Mouse (Mus musculus): ENCODE results near the gene Myo15b. TPM values are rescaled to one million over a fixed set of nuclear protein-coding genes. Genes with fewer than 3 reads are reported as not detected.

Gene Myo15b
- total RNA-seq, 2 experiments from 2014 or later: not detected

DNA sequence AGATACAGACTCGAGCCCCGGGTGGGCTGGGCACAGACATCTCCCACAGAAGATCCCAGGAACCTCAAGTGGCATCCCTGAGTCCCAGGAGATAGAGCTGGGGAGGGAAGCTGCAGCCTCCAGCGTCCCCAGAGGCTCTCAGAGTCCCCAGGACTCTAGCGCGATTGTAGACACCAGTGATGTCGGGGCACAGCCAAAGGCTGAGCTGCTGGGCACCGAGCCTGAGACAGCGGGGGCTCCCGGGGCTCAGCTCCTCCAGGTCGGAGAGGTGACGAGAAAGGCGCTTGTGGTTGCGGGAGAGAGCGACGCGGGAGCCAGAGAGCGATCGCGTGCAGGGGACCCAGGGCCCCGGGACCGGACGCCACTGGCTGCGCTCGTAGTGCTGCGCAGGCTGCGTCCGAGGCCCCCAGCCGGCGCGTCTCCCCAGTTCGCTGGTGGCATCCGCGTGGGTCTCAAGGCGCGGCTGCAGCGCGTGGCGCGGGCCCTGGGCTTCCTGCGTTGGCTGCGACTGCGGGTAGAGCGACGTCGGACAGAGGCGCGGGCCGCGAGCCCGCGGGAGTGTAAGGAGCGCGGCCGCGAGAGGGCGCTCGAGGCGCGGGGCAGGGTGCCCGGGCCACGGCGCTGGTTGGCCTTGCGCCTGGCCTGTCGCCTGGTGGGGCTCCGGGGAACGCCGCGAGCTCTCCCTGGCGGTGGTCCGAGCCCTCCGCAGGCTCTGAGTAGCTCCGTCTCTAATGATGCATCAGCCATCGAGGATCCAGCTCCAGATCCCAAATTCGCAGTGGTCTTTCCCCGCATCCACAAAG lies 1.1 kb downstream of the Myo15b start:
- ATAC-seq (replicated peaks; ENCODE audit: low FRiP score, poor library complexity, severe bottlenecking): peak; percentile 39; the same call in 1 of the 2 replicates

DNA sequence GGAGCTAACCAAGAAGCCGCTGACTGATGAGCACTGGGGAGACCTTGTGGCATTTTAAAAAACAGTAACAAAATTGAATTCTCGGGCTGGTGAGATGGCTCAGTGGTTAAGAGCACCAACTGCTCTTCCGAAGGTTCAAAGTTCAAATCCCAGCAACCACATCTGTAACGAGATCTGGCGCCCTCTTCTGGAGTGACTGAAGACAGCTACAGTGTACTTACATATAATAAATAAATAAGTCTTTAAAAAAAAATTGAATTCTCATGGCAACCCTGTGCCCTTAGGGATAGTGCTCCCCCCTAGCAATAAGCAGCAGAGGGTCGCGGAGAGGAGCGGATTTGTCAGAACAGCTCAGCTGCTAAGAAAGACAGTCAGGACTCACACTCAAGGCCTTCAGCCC lies 5.7 kb downstream of the Myo15b start:
- ATAC-seq (replicated peaks; ENCODE audit: low FRiP score, poor library complexity, severe bottlenecking): no peak

DNA sequence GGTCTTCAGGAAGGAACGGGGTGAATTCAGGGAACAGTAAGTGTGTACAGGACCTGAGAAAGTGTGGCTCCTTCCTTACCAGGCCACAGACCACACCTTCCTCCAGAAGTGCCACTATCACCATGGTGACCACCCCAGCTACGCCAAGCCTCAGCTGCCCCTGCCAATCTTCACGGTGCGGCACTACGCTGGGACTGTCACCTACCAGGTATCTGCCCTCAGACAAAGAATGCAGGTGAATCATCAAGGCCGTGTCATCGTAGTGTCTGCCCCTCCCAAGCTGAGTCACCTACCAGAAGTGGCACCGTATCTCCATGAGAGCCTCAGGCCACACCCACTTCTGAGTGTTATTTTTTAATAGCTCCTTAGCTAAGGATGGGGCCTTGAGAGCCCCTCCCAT lies 11.2 kb downstream of the Myo15b start:
- peak; percentile 60; the same call in 1 of the 2 replicates for ATAC-seq (replicated peaks; ENCODE audit: low FRiP score, poor library complexity, severe bottlenecking)

DNA sequence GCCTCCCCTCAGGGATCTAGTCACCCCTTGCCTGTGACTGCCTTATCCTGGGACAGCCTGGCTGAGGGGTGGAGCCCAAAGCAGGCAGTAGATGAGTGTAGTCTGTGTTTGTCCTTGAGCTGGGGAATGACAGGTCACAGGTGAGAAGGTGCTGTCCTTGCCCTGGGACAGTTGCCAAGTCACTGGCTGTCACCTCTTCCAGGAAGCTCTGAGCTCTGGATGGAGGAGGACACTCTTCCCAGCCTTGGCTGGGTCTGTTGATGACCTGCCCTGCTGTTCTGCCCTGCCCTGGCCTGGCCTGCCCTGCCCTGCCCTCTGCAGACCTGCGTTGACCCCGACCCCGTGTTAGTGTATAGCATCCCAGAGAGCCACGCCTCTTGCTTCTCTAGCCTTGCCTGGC lies 14.2 kb downstream of the Myo15b start:
- no peak for ATAC-seq (replicated peaks; ENCODE audit: low FRiP score, poor library complexity, severe bottlenecking)

DNA sequence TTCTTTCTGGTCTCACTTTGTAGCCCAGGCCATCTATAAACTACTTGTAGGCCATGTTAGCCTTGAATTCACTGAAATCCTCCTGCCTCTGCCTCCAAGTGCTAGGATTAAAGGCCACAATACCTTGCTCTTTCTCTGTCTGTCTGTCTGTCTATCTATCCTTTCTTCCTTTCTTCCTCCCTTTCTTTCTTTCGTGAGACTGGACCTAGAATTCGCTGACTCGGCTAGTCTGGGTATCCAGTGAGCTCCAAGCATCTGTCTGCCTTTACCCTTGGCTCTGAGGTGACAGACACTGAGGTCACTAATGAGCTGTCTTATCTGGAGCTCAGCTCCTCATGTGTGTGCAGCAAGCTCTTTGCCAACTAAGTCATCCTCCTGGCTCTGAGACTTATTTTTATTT lies 17.7 kb downstream of the Myo15b start:
- no peak for ATAC-seq (replicated peaks; ENCODE audit: low FRiP score, poor library complexity, severe bottlenecking)

DNA sequence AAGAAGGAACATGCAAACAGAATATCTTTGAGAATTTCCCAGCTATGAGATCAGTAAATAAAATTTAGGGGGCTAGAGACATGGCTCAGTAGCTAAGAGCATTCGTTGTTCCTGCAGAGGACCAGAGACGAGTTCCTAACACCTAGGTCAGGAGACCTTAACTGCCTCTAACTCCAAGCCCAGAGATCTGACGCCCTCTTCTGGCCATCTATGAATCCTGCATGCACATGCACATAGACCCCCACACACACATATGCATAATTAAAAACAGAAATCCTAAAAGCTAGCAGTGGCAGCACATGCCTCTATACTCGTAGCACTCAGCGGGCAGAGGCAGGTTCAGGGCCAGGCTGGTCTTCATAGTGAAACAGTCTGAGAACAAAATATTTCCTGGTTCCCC lies 18.2 kb downstream of the Myo15b start:
- no peak for ATAC-seq (replicated peaks; ENCODE audit: low FRiP score, poor library complexity, severe bottlenecking)

DNA sequence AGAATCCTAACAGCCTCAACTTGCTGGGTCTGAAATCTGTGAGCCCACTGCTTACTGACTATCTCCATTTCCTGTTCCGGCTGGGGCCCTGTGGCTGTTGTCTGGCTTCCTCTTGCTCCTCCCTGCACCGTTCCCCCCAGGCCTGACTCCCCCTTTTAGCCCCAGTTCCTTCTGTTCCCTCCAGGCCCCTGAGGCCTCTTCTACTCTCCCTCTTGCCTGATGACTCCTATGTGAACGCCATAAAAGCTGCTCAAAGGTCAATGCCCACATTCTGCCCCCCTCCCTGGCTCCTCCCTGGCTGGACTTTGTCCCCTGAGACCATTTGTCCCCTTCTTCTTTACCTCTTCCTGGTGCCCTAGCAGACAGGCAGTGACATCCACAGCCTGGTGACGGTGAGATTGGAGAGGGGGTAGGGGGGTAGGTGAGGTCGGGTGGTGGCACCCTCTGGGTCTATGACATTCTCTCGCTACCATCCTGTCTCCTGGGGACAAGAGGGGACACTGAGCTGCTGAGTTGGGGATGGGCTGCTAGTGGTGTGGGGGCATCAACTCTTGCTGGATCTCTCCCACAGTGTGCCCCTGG lies 19.1 kb downstream of the Myo15b start:
- no peak for ATAC-seq (replicated peaks; ENCODE audit: low FRiP score, poor library complexity, severe bottlenecking)

DNA sequence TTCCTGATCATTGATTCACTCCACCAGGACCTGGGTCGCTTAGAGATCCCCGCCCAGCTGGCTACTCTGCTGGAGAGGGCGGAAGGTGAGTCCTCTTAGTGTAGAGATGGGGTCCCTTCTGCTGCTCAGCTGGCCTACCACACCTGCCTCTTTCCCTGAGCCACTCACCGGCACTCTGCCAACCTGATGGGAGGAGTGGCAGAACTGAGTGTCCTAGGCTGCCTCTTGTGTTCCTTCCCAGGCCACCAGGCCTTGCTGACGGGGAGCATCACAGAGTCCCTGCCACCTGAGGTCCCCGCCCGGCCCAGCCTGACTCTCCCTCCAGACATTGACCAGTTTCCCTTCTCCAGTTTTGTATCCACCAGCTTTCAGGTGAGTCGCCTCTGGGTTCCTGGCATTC lies 19.9 kb downstream of the Myo15b start:
- no peak for ATAC-seq (replicated peaks; ENCODE audit: low FRiP score, poor library complexity, severe bottlenecking)

DNA sequence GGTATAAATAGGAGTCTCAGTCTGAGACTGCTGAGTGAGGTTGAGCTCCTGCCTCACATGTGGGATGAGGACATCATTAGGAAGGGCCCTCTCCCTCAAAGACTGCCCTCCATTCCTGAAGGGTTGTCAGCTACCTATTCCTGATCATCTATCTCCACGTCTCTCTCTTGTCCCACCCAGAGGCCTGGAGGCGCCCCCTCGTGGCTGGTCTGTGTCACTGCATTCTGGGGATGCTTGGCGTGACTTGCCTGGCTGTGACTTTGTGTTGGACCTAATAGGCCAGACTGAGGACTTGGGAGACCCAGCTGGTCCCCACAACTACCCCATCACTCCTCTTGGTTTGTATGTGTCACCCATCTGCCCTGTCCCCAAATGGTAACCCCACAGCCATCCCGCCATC lies 22.8 kb downstream of the Myo15b start:
- peak; percentile 68 for ATAC-seq (replicated peaks; ENCODE audit: low FRiP score, poor library complexity, severe bottlenecking)

DNA sequence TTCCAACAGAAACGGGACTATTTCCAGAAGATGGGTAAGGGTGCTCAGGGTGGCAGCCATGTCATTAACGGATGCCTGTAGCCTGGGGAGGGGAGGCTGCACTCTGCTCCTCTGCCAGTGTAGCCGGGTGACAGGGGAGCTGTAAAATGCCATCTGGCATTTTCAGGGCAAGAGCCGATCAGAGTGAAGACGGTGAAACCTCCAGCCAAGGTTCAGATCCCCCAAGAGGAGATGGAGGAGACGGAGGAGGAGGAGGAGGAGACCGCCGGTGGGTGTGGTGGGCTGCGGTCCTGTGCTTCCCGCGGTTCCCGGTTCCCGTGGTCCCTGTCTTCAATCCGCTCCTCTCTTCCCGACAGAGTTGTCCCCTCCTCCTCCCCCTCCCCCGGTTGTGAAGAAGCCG lies 25.0 kb downstream of the Myo15b start:
- ATAC-seq (replicated peaks; ENCODE audit: low FRiP score, poor library complexity, severe bottlenecking): no peak

DNA sequence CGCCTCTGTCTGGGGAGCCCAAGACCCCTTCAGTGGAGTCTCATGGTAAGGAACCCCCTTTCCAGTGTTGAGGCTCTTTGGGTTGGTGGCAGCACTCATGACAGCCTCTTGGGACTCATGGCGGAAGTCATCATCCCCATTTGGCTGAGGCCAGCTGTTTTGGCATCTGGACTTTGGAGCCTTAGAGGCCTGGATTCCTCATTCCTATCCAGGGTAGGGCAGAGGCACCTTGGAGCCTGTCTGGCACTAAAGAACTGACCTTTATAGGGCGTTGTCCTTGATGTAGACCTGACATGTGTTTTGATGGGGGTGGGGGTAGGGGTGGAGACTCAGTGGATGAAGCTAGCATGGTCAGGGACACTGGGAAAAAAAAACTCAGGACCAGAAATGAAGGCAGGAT lies 26.2 kb downstream of the Myo15b start:
- no peak for ATAC-seq (replicated peaks; ENCODE audit: low FRiP score, poor library complexity, severe bottlenecking)

DNA sequence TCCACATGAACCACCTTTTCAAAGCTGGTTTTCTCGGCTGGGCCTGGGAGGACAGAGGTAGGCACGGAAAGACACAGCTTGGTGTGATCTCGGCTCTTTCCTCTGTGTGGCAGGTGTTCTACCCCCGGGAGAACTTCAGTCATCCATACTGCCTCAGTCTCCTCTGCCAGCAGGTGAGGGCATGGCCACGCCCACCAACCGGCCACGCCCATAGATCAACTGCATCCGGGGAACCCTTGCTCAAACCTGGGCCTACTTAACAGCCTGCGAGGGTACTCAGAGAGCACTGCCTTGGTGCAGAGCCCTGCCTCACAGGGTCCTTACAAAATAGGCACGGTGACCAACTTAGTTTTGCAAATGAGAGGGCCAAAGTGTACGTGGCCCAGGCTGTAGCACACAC lies 27.1 kb downstream of the Myo15b start:
- no peak for ATAC-seq (replicated peaks; ENCODE audit: low FRiP score, poor library complexity, severe bottlenecking)

DNA sequence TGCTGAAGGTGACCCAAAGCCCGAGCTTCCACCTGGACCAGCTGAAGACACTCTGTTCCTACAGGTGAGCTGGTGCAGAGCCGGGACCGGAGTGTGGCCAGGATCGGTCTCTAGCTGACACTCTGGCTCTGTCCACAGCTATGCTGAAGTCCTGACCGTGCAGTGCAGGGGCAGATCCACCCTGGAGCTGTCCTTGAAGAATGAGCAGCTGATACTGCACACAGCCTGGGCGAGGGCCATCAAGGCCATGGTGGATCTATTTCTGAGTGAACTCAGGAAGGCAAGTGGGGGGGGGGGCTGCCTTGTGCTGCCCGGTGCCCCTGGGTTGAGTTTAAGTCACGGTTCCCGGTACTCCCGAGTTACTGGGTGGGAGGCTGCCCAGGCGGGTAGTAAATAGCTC lies 28.2 kb downstream of the Myo15b start:
- ATAC-seq (replicated peaks; ENCODE audit: low FRiP score, poor library complexity, severe bottlenecking): no peak

DNA sequence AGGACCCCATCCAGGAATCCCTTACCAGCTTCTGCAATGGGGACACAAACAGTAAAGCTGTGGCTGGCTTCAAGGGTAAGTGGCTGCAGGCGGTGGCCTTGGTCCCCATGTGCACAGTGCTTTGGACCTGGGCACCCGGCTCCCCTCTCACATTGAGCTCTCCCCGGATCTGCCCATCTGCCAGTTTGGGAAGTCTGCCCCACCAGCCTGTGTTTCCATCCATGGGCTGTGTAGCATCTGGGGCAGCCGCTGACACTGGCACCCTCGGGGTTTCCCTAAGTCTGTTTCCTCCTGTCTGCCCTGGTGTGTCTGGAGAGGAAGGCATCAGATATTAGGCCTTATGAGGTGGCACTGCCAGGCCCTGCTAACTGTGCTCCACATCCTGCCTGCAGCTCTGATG lies 29.8 kb downstream of the Myo15b start:
- no peak for ATAC-seq (replicated peaks; ENCODE audit: low FRiP score, poor library complexity, severe bottlenecking)

DNA sequence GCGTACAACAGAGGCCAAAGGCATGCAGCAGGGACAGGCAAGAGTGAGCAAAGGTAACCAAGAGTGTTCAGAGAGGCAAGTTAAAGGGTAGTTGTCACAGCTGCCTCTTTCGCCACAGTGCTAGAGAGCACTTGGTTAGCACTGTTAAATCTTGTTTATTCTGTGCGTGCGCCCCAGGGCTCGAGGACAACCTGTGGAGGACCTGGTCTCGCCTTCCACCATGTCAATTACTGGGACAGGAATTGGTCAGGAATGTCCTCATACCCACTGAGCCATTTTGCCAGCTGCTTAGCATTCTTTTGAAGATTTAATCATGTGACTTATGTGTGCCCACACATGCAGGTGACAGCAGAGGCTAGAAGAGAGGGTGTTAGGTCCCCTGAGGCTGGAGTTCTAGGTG lies 31.0 kb downstream of the Myo15b start:
- no peak for ATAC-seq (replicated peaks; ENCODE audit: low FRiP score, poor library complexity, severe bottlenecking)

DNA sequence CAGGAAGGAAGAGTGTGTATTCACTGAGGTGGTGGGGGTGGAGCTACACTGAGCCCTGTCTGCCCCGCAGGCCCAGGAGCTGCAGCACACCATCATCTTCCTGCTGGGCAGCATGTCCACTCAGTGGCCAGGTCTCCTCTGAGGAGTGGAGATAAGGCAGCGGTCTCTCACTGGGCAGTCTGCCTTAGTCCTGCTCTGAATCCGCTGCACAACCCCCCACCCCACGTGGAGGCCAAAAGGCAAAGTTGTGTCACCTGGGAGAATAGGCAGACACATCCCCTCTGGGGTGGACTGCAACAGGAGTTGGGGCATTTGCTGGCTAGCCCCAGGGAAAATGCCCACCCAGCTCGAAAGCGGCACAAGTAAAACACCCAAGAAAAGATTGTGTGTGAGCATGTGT lies 34.0 kb downstream of the Myo15b start:
- ATAC-seq (replicated peaks; ENCODE audit: low FRiP score, poor library complexity, severe bottlenecking): no peak

DNA sequence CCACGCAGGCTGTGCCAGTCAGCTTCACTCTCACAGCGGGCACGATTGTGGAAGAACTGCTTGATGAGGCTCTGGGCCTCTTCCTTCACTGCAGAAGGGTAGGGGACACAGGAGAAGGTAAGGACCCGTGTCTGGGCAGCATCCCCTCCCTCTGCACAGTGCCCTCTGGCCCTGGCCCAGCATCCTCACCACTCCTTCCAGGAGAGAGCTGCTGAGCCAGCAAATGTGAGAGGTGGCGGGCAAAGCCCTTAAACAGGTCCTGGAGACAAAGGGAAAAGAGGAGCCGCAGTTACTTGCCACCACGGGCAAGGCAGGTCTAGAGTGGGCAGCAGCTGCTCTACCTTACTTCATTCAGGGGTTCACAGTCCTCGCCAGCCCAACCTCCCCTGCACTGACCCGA lies 34.9 kb downstream of the Myo15b start:
- ATAC-seq (replicated peaks; ENCODE audit: low FRiP score, poor library complexity, severe bottlenecking): no peak

DNA sequence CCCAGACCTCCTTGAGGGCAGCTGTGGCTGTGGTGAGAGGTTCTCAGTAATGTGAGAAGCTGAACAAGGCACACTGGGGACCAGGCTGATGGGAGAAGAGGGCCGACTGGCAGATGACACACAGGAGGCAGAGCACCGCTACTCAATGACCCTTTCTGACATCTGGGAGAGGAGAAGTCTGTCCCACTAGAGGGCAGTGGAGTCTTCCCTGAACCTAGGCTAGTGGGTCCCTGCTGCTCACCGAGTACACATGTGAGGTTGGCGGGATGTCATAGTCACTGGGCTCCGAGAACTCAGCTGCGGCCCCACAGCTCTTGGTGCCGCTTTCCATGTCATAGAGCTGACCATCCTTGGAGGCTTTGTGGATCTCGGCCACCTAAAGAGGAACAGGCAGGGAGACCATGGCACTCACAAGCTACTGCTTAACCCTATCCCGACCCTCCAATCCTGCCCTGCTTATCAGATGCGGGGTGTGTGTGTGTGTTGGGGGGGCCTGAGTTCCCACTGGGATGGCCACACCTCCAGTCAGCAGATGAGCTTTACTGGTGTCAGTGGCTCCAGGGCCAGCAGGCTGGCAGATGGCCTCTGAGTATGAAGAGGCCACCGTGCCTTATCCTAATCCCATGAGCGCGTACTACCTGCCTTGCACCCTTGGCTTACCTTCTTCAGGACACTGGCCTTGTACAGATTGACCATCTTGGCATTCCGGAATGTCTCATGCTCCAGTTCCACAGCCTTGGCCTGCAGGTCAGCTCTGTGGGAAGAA lies 36.7 kb downstream of the Myo15b start:
- 0 out of 2 replicates have a peak, but pooled peaks have one; percentile 12 for ATAC-seq (replicated peaks; ENCODE audit: low FRiP score, poor library complexity, severe bottlenecking)

DNA sequence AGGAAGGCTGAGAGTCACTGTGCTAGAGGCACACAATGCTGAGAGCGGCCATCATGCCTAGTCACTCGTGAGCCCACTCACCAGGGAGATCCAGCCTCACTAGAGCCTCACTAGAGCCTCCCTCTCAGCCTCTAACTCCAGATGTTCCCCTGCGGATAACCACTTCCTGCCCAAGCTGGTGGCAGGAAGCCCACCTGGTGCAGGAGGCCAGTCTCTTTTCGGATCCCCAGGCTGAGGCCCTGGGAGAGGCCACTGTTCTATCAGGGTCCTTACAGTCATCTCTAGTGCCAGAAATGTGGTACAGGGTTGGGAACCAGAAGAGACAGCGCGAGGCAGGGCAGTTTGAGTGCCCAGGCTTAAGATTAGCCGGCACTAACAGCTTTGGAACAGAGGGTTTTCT lies 40.2 kb downstream of the Myo15b start:
- ATAC-seq (replicated peaks; ENCODE audit: low FRiP score, poor library complexity, severe bottlenecking): no peak

DNA sequence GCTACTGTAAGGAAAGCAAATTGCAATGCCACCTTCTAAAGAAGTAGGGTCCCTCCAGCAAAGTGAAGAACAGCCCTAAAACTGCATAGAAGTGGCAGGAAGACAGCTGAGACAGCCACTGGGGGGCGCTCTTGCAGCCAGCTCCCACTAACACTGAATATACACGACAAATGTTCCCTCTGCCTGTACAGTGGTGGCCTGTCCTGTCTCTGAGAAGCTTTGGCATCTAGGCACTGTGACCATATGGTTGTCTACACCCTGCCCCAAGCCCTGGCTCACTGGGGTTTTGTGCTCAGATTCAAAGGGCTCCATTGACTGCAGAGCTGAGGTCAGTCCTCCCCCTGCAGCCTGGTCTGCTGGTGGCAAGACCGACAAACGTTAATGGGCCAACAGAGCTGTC lies 40.7 kb downstream of the Myo15b start:
- ATAC-seq (replicated peaks; ENCODE audit: low FRiP score, poor library complexity, severe bottlenecking): peak; percentile 11; the same call in 1 of the 2 replicates

Measured in erythroid progenitor cell, adult 5-6 weeks (primary cell).